Mouse (Mus musculus) kidney, postnatal 36 days (tissue): ENCODE data around the gene Calr4.

Experiments
- DNase-seq, 2 experiments: peaks; one replicate each; pipeline ENCODE4 v3.0.0; 2021 to 2022; ENCODE audit warnings: mixed read lengths in 2 of 2

Calr4 gene

GRCm38 (mm10) chr4:109236186-109236879 lies 2.0 kb downstream of the Calr4 start:
- no peak for DNase-seq

- DNase-seq = peak; percentile 71 to 76
These were observed 4.4 kb downstream of the Calr4 start for GRCm38 (mm10) chr4:109238428-109239268.

GRCm38 (mm10) chr4:109241221-109241620 lies 6.9 kb downstream of the Calr4 start:
- no peak for DNase-seq

GRCm38 (mm10) chr4:109241934-109242333 lies 7.6 kb downstream of the Calr4 start:
- DNase-seq = peak in 1 of 2 experiments; percentile 25

- no peak for DNase-seq
These were observed 10.2 kb downstream of the Calr4 start for GRCm38 (mm10) chr4:109244506-109244905.

GRCm38 (mm10) chr4:109245016-109245620 lies 10.8 kb downstream of the Calr4 start:
- DNase-seq = no peak

- peak; percentile 30 to 58 for DNase-seq
These were observed 17.3 kb downstream of the Calr4 start for GRCm38 (mm10) chr4:109251605-109252004.

- DNase-seq = no peak
These were observed 17.9 kb downstream of the Calr4 start for GRCm38 (mm10) chr4:109252199-109252598.

GRCm38 (mm10) chr4:109253664-109254151 lies 19.4 kb downstream of the Calr4 start:
- DNase-seq = no peak

- DNase-seq = no peak
These were observed 20.2 kb downstream of the Calr4 start for GRCm38 (mm10) chr4:109254511-109254910.

- no peak for DNase-seq
These were observed 21.0 kb downstream of the Calr4 start for GRCm38 (mm10) chr4:109255321-109255720.

GRCm38 (mm10) chr4:109255727-109256417 lies 21.6 kb downstream of the Calr4 start:
- no peak for DNase-seq

GRCm38 (mm10) chr4:109256791-109257190 lies 22.5 kb downstream of the Calr4 start:
- DNase-seq = no peak

- DNase-seq = peak; percentile 24 to 48
These were observed 23.4 kb downstream of the Calr4 start for GRCm38 (mm10) chr4:109257639-109258038.

- no peak for DNase-seq
These were observed 27.8 kb downstream of the Calr4 start for GRCm38 (mm10) chr4:109262068-109262467.

GRCm38 (mm10) chr4:109266056-109266455 lies 31.8 kb downstream of the Calr4 start:
- no peak for DNase-seq

- DNase-seq = peak; percentile 35 to 65
These were observed 32.5 kb downstream of the Calr4 start for GRCm38 (mm10) chr4:109266744-109267143.

- no peak for DNase-seq
These were observed 33.2 kb downstream of the Calr4 start for GRCm38 (mm10) chr4:109267452-109267851.

GRCm38 (mm10) chr4:109268903-109269302 lies 34.6 kb downstream of the Calr4 start:
- no peak for DNase-seq

GRCm38 (mm10) chr4:109271803-109272202 lies 37.5 kb downstream of the Calr4 start:
- no peak for DNase-seq

- DNase-seq = no peak
These were observed 39.4 kb downstream of the Calr4 start for GRCm38 (mm10) chr4:109273586-109274240.
